Mouse (Mus musculus) heart, postnatal 0 days (tissue): ENCODE data around the gene Pim3. TPM values are rescaled to one million over a fixed set of nuclear protein-coding genes. Genes with fewer than 3 reads are reported as not detected.

Experiments used
- ATAC-seq: fragments of 200-750 bp; cut with Nextera tagmentation; 2 replicates; pipeline ENCODE4 v1.8.0; 2017; ENCODE audit warnings: low read depth, moderate number of reproducible peaks, moderate library complexity; ENCODE audit not compliant: insufficient read depth
- DNase-seq: peaks from one replicate; pipeline ENCODE4 v3.0.0-alpha.2; 2016; ENCODE audit warnings: low spot score
- H3K27ac ChIP-seq: fragments of 300-500 bp; sonication (generic); 2 replicates; pipeline ENCODE4 v1.5.1; 2014; ENCODE audit warnings: low read depth, mild to moderate bottlenecking
- H3K27me3 ChIP-seq: fragments of 300-500 bp; sonication (generic); 2 replicates; pipeline ENCODE4 v1.6.1; 2014; ENCODE audit warnings: low read length, mixed read lengths; ENCODE audit not compliant: control insufficient read depth, insufficient read depth
- H3K36me3 ChIP-seq: fragments of 300-500 bp; sonication (generic); replicated peaks from 2 replicates; pipeline ENCODE4 v1.6.1; 2014; ENCODE audit warnings: low read length, mixed read lengths; ENCODE audit not compliant: control insufficient read depth, insufficient read depth
- H3K4me1 ChIP-seq: fragments of 300-500 bp; sonication (generic); 2 replicates; pipeline ENCODE4 v1.6.1; 2014; ENCODE audit warnings: antibody characterized with exemption; ENCODE audit not compliant: control insufficient read depth, insufficient read depth
- H3K4me2 ChIP-seq: fragments of 300-500 bp; sonication (generic); 2 replicates; pipeline ENCODE4 v1.6.1; 2014; ENCODE audit warnings: low read depth, mild to moderate bottlenecking, low read length, moderate library complexity
- H3K4me3 ChIP-seq: fragments of 300-500 bp; sonication (generic); 2 replicates; pipeline ENCODE4 v1.5.1; 2014; ENCODE audit warnings: low read depth, low read length
- H3K9ac ChIP-seq: fragments of 300-500 bp; sonication (generic); replicated peaks from 2 replicates; pipeline ENCODE4 v1.6.1; 2014; ENCODE audit warnings: low read depth, low read length, mixed read lengths
- H3K9me3 ChIP-seq: fragments of 300-500 bp; sonication (generic); replicated peaks from 2 replicates; pipeline ENCODE4 v1.6.1; 2016; ENCODE audit warnings: low read length; ENCODE audit not compliant: control insufficient read depth
- CTCF ChIP-seq: IDR thresholded peaks from 2 replicates; pipeline ENCODE4 v1.5.1; 2016; ENCODE audit warnings: antibody characterized with exemption, control low read depth, low read depth
- EP300 ChIP-seq: IDR thresholded peaks from 2 replicates; pipeline ENCODE4 v1.6.1; 2016; ENCODE audit warnings: antibody characterized with exemption, low read depth
- WGBS: fragments of 180-500 bp; shearing (Covaris S2); extraction: QIAGEN DNeasy Blood & Tissue Kit; methylation state at CpG from one replicate; pipeline ENCODE4 v1.1.7; 2014; 5-methylcytosine and 5-hydroxymethylcytosine counted together
- polyA plus RNA-seq: library from polyadenylated mRNA; unstranded; fragments of >200 nt; fragmentation: Nextera tagmentation; extraction: Ambion mirVana; gene quantifications from 2 replicates; pipeline ENCODE4 v1.2.1, GENCODE M21; 2015
- total RNA-seq: library from RNA; depleted of rRNA; stranded (reverse); fragments of >200 nt; gene quantifications from 2 replicates; pipeline ENCODE4 v1.2.3, GENCODE M21; 2014; ENCODE audit warnings: low replicate concordance

Gene Pim3
- total and polyA plus RNA-seq, 2 experiments from 2014 or later = 50.6 to 98.4 TPM

- Histone ChIP-seq H3K4me3 (no peak overlapping the region), H3K27ac (peak overlapping the region; percentile 80), H3K36me3 (no peaks in the 10 kb centered on the region), H3K4me1 (peaks cover 48% of the 10 kb centered on the region), H3K27me3 (no peaks in the 10 kb centered on the region), H3K4me2 (no peak overlapping the region), H3K9me3 (no peaks in the 10 kb centered on the region), H3K9ac (0 out of 2 replicates have a peak overlapping the region, but pooled peaks have one; percentile 1)
- no peak for TF ChIP-seq EP300
- TF ChIP-seq CTCF = no peak
- WGBS = 53% methylated on average over 3 of the region's 3 CpGs
- ATAC-seq = no peak
- DNase-seq = no peak
Observed at GRCm38 (mm10) chr15:88851076-88851475, 10.9 kb upstream of the Pim3 start.

GRCm38 (mm10) chr15:88851507-88852149 lies 10.4 kb upstream of the Pim3 start:
- no peak for ATAC-seq
- WGBS = 84% methylated on average over 10 of the region's 10 CpGs
- H3K9me3 ChIP-seq = no peaks in the 10 kb centered on the region
- no peak for TF ChIP-seq CTCF
- H3K36me3 ChIP-seq = no peaks in the 10 kb centered on the region
- DNase-seq = no peak
- H3K9ac ChIP-seq = 0 out of 2 replicates have a peak overlapping the region, but pooled peaks have one; percentile 1
- no peak overlapping the region; the same call in 1 of the 2 replicates for H3K27ac ChIP-seq
- H3K4me3 ChIP-seq = no peak overlapping the region
- no peak overlapping the region for H3K4me2 ChIP-seq
- H3K27me3 ChIP-seq = no peaks in the 10 kb centered on the region
- H3K4me1 ChIP-seq = peaks cover 48% of the 10 kb centered on the region

DNA sequence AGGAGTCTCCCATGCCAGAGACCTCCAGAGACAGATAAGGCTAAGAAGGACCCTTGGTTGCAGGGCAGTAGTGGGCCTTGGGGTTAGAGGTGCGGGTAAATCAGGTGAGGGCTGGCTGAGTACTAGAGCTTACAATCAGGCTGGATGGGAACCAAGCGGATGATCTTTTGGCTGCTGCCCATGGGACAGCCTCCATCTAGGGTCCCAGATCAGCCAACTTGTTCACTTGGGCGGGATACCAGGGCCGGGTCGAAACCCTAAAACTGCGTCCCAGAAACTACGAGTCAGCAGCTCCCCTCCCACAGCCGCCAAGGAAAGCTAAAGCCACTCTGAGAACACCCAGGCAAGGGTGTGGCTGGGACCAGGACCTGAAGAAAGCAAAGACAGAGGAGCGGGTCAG lies 8.9 kb upstream of the Pim3 start:
- Histone ChIP-seq H3K4me3 (no peak overlapping the region), H3K9me3 (no peaks in the 10 kb centered on the region), H3K27me3 (no peaks in the 10 kb centered on the region), H3K27ac (no peak overlapping the region), H3K9ac (no peak overlapping the region), H3K4me2 (no peak overlapping the region), H3K4me1 (peaks cover 48% of the 10 kb centered on the region), H3K36me3 (no peaks in the 10 kb centered on the region)
- ATAC-seq (no peak), DNase-seq (no peak)
- TF ChIP-seq EP300 = no peak
- no peak for TF ChIP-seq CTCF
- WGBS = 91% methylated on average over 9 of the region's 9 CpGs

GRCm38 (mm10) chr15:88854119-88854968 lies 7.6 kb upstream of the Pim3 start:
- Histone ChIP-seq H3K27ac (peak overlapping the region; percentile 74), H3K9ac (no peak overlapping the region; the same call in 1 of the 2 replicates), H3K9me3 (no peaks in the 10 kb centered on the region), H3K27me3 (no peaks in the 10 kb centered on the region), H3K4me3 (no peak overlapping the region), H3K36me3 (no peaks in the 10 kb centered on the region), H3K4me1 (peaks cover 44% of the 10 kb centered on the region), H3K4me2 (no peak overlapping the region)
- WGBS = 27% methylated on average over 6 of the region's 6 CpGs
- peak; percentile 57 for DNase-seq
- ATAC-seq = peak; percentile 40
- TF ChIP-seq EP300 = no peak

GRCm38 (mm10) chr15:88854969-88855830 lies 6.8 kb upstream of the Pim3 start:
- Histone ChIP-seq H3K27me3 (no peaks in the 10 kb centered on the region), H3K36me3 (no peaks in the 10 kb centered on the region), H3K4me3 (no peak overlapping the region), H3K4me1 (peaks cover 39% of the 10 kb centered on the region), H3K9ac (no peak overlapping the region), H3K9me3 (no peaks in the 10 kb centered on the region), H3K27ac (peak overlapping the region; percentile 74), H3K4me2 (no peak overlapping the region)
- TF ChIP-seq EP300 (no peak), CTCF (no peak)
- ATAC-seq (no peak), DNase-seq (no peak)
- WGBS = 49% methylated on average over 15 of the region's 15 CpGs
